ENCODE assay signal across 8 mouse cellular contexts in the genomic region with DNA sequence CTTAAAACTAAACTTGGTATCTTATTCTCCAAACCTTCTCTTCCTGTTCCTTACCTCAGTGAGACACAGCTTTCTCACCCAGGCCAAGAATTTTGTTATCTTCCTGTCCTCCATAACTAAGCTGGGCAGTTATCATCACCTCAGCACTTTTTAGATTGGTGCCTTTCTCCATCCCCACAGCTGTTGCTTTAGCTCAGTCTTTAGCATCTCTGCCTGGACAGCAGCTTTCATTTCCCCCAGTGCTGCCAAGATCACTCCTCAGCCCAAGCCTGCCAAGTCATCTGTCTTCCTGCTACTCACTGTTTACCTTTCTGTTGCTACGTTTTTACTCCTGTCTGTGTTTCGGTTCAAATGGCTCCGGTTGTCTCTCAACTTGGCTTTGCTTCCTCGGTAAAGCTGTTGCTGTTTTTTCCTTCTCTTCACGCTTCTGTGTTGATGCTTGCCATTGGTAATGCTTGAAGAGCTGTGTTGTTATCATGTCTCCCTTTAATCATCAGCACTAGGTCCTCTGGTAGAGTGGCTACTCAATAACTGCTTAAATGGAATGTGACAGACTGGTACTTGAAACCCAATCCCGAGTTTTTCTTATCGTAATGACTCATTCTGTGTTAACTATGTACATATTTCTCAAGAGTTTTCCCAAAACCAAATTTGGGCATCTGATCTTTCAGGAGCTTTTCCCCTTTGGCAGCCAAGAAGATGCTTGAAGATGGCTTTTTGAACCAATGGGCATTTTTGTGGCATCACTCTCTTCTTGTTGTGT. TPM values are rescaled to one million over a fixed set of nuclear protein-coding genes. Genes with fewer than 3 reads are reported as not detected.
DNase-seq lines count a peak whose midpoint lies in the region; ATAC-seq and TF ChIP-seq lines count a peak whose summit lies in the region.

No protein-coding gene starts in this region.

- H3K9ac ChIP-seq in forebrain, embryonic 13.5 days: no peak overlapping the region
- no peak overlapping the region for H3K9ac ChIP-seq in intestine, embryonic 15.5 days
- H3K9ac ChIP-seq in stomach, embryonic 16.5 days (ENCODE audit: low read length): no peak overlapping the region

- no peak for DNase-seq in layer of hippocampus, adult 2 months (ENCODE audit: low spot score in 2 of 2)
- DNase-seq in layer of hippocampus, postnatal 14 days (ENCODE audit: low spot score in 2 of 2): no peak
- no peak for DNase-seq in natural killer cell, adult 2 months (ENCODE audit: low spot score in 2 of 2)
- DNase-seq in retina, embryonic 14.5 days (ENCODE audit: low spot score): no peak

- H3K36me3 ChIP-seq in forebrain, embryonic 13.5 days (ENCODE audit: poor library complexity, severe bottlenecking): no peaks in the 10 kb centered on the region; the same call in 1 of the 2 replicates
- H3K36me3 ChIP-seq in intestine, embryonic 15.5 days: no peaks in the 10 kb centered on the region
- H3K36me3 ChIP-seq in stomach, embryonic 16.5 days (ENCODE audit: control insufficient read depth, insufficient read depth, low read length): no peaks in the 10 kb centered on the region

- no peak overlapping the region for H3K4me2 ChIP-seq in forebrain, embryonic 13.5 days
- H3K4me2 ChIP-seq in intestine, embryonic 15.5 days (replicated peaks): peak overlapping the region; percentile 28
- peak overlapping the region; percentile 22; the same call in 1 of the 2 replicates for H3K4me2 ChIP-seq in stomach, embryonic 16.5 days (ENCODE audit: low read depth, low read length)

- peak; percentile 28 for ATAC-seq in activated CD4-positive, CD25-positive, alpha-beta regulatory T cell, adult 4 months
- ATAC-seq in forebrain, embryonic 13.5 days: peak; percentile 34; the same call in 1 of the 2 replicates
- ATAC-seq in intestine, embryonic 15.5 days: no peak
- ATAC-seq in stomach, embryonic 16.5 days (ENCODE audit: insufficient read depth, low FRiP score): peak; percentile 81; the same call in 1 of the 2 replicates

- no peaks in the 10 kb centered on the region for H3K9me3 ChIP-seq in forebrain, embryonic 13.5 days (replicated peaks)
- no peaks in the 10 kb centered on the region for H3K9me3 ChIP-seq in intestine, embryonic 15.5 days
- H3K9me3 ChIP-seq in stomach, embryonic 16.5 days (replicated peaks; ENCODE audit: control insufficient read depth, low read length): no peaks in the 10 kb centered on the region

- TF ChIP-seq CTCF in layer of hippocampus, adult 2 months (conservative IDR thresholded peaks at IDR 0.05): no peak

- H3K4me3 ChIP-seq in layer of hippocampus, adult 2 months: no peak overlapping the region
- H3K4me3 ChIP-seq in forebrain, embryonic 13.5 days: no peak overlapping the region
- H3K4me3 ChIP-seq in intestine, embryonic 15.5 days (replicated peaks): no peak overlapping the region
- no peak overlapping the region for H3K4me3 ChIP-seq in stomach, embryonic 16.5 days (replicated peaks; ENCODE audit: low read length)

- peak overlapping the region; percentile 55 for H3K27ac ChIP-seq in layer of hippocampus, adult 2 months
- peak overlapping the region; percentile 57 for H3K27ac ChIP-seq in forebrain, embryonic 13.5 days
- no peak overlapping the region for H3K27ac ChIP-seq in intestine, embryonic 15.5 days
- H3K27ac ChIP-seq in stomach, embryonic 16.5 days (ENCODE audit: low read length): peak overlapping the region; percentile 10; the same call in 1 of the 2 replicates

- 62% methylated on average over 7 of the region's 7 CpGs for WGBS in forebrain, embryonic 13.5 days
- 17% methylated on average over 7 of the region's 7 CpGs for WGBS in intestine, embryonic 15.5 days
- WGBS in stomach, embryonic 16.5 days: 8% methylated on average over 7 of the region's 7 CpGs

- peaks cover 40% of the 10 kb centered on the region for H3K4me1 ChIP-seq in forebrain, embryonic 13.5 days
- peaks cover 12% of the 10 kb centered on the region for H3K4me1 ChIP-seq in intestine, embryonic 15.5 days (replicated peaks)
- peaks cover 13% of the 10 kb centered on the region for H3K4me1 ChIP-seq in stomach, embryonic 16.5 days (ENCODE audit: control insufficient read depth, insufficient read depth, low read length)

- H3K27me3 ChIP-seq in forebrain, embryonic 13.5 days: no peaks in the 10 kb centered on the region
- H3K27me3 ChIP-seq in intestine, embryonic 15.5 days (replicated peaks): no peaks in the 10 kb centered on the region
- H3K27me3 ChIP-seq in stomach, embryonic 16.5 days (ENCODE audit: control insufficient read depth, insufficient read depth, low read length): no peaks in the 10 kb centered on the region

RNA-seq across cellular contexts. Expression of a gene that starts 26.8 kb away (rescaled TPM):
- 100 to 1,000 TPM; 220 to 229 TPM for total RNA-seq in layer of hippocampus, adult 2 months (2021)
- total RNA-seq in layer of hippocampus, postnatal 14 days (2021): 100 to 1,000 TPM; 271 to 273 TPM
- 10 to 100 TPM; 17.3 to 18.0 TPM for polyA plus RNA-seq in activated CD4-positive, CD25-positive, alpha-beta regulatory T cell, adult 4 months (2017; shearing (Covaris generic))
- 80.0 and 85.9 TPM in 2 replicates for polyA plus RNA-seq in forebrain, embryonic 13.5 days (2015; fragmentation: Nextera tagmentation; extraction: Ambion mirVana)
- polyA plus RNA-seq in intestine, embryonic 15.5 days (2015; fragmentation: Nextera tagmentation; extraction: Ambion mirVana): 25.1 and 26.9 TPM in 2 replicates
- polyA plus RNA-seq in stomach, embryonic 16.5 days (2015; fragmentation: Nextera tagmentation; extraction: Ambion mirVana): 34.2 and 35.7 TPM in 2 replicates
